Mouse (Mus musculus) R1 (cell line): ENCODE measurements around the gene Hist1h2ah.
"Not testable (repeated sequence)": the region's sequence is repeated elsewhere in the genome, so short reads cannot be mapped to it uniquely, and the experiment has no call there.

ENCODE experiments used
- DNase-seq: peaks from one replicate; pipeline ENCODE4 v3.0.0-alpha.2; 2018; ENCODE audit warnings: low read depth, low spot score

The Hist1h2ah gene

DNA sequence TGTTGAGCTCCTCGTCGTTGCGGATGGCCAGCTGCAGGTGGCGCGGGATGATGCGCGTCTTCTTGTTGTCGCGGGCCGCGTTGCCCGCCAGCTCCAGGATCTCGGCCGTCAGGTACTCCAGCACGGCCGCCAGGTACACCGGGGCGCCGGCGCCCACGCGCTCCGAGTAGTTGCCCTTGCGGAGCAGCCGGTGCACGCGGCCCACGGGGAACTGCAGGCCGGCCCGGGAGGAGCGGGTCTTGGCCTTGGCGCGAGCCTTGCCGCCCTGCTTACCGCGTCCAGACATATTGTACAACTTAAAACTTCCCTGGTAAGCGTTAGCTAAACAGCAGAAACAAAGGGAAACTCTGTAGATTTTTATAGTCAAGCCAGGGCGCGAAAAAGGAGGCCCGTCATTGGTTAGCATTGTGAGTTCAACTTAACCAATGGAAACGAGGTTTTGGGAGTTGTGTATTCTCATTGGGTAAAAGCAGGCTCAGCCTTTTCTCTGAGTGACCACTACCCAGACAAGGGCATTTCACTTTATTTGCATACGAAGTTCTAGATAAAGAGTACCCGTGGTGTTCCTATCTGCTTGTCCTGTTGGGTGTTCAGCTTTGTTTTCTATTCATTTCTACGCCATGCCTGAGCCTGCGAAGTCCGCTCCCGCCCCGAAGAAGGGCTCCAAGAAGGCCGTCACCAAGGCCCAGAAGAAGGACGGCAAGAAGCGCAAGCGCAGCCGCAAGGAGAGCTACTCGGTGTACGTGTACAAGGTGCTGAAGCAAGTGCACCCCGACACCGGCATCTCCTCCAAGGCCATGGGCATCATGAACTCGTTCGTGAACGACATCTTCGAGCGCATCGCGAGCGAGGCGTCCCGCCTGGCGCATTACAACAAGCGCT lies at the start of gene Hist1h2ah, which contains the start of gene Hist1h2bk:
TSS of gene Hist1h2ah (minus strand) at position 302 of the 882 bp plus-strand sequence.
TSS of gene Hist1h2bk (plus strand) at position 604 of the 882 bp plus-strand sequence.
- peak; percentile 99 for DNase-seq

DNA sequence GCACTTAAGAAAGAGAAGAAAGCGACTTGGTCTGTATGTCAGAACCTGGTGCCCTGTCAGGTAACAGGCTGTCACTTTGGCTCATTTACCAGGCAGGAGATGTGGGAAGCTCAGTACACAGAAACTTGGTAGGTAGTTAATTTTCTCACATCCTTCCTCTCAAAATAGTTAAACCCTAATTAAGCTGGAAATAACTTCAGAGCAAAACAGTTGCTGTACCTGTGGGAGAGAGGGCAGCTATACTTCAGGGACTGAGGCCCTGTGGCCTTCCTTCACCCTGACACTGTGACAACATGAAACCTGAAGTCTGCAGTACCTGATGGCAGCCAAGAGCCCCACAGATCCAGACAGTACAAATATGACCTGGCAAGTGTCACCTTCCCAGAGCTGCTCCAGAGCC lies 48.8 kb upstream of the Hist1h2ah start, which contains the start of gene Vmn1r188:
TSS of gene Vmn1r188 (plus strand) at position 301 of the 400 bp plus-strand sequence.
- DNase-seq, result not testable (repeated sequence)

DNA sequence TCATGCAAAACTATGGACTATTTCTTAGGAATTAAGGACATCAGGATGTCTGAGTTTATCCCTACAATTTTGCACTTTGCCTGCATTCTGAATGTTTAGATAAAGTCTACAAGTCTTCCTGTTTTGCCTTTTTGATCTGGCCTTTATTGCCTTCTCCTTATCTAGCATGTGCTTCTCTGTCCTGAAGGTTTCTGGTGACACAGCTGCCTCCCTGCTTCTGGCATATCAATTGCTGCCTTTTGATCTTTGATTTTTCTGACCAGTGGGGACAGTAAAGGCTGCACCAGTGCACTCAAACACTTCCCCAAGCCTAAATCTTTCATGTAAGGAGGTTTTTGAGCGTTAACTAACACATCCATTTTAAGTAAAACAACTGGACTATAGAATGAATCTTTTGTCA lies 28.1 kb upstream of the Hist1h2ah start:
- no peak for DNase-seq

DNA sequence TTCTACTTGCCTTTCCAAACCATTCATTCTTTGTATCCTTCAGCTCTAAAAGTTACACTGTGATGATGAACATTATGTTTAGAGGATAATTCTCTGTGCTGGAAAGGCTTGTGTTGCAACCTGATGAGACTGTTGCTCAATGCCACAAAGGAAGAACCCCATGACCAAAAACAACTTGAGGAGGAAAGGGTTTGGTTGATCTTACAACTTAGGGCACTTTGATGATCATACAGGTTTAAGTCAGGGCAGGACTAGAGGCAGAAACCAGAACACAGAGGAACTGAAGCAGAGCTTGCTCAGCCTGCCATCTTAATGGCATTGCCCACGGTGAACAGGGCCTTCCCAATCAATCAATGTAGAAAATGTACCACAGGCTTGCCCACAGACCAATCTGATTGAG lies 26.1 kb upstream of the Hist1h2ah start:
- no peak for DNase-seq

DNA sequence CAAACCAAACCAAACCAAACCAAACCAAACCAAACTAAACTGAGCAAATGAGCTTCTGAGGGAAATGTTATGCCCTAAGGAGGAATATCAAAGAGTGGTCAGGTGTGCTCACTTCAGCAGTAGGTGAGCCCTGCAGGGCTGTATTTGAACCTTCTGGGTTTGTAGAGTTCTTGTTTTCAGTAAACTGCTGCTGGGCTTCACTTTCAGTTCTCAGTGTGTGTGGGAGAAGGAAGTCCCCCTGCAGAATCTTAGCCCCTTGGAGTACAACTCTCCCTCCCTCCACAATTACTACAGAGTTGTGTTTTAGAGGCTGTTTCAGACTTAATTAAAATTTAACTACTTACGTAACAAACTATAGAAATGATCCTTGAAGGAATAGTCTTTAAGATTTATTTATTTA lies 18.4 kb upstream of the Hist1h2ah start:
- no peak for DNase-seq

DNA sequence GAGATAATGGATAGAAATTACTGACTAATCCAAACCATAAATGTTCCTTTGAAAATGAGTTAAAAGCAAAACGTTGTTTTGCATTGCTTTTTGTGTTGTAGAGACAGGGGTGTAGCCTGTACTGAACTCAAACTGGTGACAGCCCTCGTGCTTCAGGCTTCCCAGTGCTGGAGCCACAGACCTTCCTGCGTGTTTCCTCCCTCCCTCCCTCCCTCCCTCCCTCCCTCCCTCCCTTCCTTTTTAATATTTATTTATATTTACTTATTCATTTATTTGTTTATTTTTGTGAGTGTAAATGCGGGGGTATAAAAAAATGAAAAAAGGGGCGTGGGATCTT lies 16.1 kb upstream of the Hist1h2ah start:
- DNase-seq, result no peak

DNA sequence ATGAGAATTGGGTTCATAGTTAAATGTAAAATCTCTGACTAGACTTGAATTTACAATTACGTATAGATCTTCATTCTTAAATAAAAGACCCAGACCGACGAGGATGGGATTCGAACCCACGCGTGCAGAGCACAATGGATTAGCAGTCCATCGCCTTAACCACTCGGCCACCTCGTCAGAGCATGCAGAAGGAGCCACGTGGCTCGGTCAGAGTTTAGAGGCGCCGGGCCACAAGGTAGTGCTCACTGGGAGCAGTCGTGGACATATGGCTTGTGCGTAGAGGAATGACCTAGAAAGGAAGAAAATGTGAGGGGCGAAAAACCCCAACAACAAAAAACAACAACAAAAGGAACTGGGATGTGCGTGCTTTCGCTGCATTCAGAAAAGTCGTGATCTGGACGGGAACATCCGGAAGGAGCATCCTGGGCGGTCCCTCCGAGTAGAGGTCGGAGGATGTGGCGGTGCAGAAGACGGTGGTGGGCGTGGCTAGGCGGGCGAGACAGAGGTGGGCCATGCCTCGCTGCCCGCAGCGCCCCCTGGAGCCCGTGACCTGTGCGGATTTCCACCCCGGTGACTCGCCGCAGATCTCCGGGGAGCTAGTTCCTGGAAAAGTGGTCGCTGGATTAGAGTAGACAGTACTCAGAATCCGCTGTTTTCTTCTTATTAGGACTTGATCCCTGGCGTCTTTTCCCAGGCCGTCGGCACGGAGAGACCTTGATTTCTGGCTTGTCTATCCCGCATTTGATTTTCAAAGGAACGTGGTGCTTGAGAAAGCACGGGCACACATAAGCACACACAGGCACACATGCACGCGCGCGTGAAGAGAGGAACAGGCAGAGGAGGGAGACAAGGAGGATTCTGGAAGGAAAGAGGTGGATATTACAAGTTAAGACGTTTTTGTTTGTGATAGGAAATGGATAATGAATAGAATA lies 15.5 kb upstream of the Hist1h2ah start:
- peak; percentile 97 for DNase-seq

DNA sequence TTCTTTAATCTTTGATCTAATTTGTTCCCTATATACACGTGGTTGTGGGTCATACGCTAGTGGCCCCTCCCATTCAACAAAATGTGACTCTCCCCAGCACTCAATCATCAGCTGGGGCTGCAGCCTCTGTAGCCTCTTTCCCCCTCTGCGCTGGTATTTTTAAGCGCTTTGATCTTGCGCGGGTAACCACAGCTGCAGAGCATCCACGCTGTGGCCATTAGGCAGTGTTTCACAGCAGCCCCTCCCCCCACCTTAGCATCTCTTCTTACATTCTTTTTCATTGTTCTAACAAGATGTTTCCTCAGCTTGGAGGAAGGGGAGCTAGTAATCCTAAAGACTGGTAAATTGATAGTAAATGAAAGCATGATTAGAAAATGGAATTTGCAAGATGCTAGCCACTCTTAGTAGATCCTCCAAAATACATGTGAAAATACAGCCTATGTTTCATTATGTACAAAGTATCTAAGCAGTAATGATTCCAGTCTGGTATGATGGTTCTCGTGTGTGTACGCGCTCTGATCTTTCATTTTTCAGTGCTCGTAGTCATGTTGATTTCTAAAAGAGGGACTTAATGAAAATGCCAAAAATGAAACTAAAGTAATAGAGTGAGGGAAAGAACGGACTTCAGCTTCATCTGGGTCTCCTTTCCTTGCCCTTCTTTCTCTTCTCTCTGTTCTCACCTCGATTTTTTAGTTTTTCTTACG lies 14.5 kb upstream of the Hist1h2ah start:
- DNase-seq, result peak; percentile 94

DNA sequence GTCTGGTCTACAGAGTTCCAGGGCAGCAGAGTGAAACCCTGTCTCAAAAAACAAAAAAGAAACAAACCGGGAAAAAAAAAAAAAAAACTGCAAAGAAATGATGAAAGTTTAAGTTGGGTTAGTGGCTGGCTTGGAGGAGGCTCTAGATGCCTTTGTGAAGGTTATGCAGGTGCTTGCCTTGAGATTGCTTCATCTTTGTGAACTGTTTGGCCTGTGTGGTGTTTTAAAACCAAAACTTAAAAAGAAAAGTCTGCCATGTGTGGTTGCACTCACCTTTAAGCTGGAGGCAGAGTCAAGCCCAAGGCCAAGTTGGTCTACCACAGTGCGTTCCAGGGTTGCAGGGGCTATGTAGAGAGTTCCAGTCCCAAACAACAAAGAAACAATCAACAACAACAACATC lies 13.7 kb upstream of the Hist1h2ah start:
- no peak for DNase-seq

DNA sequence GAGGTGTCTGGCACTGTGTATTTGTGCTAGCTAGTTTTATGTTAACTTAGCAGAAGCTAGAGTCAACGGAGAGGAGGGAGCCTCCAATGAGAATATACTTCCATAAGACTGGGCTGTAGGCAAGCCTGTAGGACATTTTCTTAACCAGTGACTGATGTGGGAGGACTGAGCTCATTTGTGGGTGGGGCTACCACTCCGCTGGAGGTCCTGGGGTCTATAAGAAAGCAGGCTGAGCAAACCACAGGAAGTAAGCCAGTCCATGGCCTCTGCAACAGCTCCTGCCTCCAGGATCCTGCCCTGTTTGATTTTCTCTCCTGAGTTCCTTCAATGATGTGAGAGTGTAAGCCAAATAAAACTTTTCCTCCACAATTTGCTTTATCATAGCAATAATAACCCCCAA lies 9.9 kb upstream of the Hist1h2ah start:
- DNase-seq, result no peak

DNA sequence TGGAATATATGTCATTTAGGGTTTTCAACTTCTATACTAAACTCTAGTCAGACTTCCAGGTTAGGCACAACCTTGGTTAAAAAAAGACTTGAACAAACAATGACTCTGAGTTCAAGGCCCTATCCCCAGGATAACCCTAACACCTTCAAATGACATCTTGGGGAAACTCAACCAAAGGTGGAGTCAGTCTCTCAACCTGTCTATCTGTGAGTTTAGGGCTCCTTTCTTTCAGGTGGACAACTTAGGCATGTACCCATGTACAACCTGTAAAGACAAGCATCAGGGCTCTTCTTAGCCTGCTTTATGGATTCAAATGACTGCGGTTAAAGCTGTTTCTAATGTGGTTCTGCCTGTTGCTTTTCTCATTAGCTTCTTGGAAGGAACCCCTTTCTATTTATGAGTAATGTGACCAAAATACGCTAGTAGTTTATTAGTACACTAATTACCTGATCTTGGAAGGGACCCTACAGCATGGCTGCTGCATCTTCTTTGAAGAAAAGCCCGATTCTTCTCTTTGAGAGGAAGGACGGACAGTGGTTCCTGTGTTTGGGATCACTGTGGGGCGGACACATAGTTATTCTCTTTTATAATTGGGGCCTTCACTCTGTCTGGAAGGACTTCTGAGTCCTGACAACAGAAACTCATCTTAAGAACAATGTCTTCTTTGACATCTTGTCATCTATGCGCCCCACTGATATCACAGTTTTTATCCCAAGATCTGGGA lies 9.2 kb upstream of the Hist1h2ah start:
- no peak for DNase-seq

DNA sequence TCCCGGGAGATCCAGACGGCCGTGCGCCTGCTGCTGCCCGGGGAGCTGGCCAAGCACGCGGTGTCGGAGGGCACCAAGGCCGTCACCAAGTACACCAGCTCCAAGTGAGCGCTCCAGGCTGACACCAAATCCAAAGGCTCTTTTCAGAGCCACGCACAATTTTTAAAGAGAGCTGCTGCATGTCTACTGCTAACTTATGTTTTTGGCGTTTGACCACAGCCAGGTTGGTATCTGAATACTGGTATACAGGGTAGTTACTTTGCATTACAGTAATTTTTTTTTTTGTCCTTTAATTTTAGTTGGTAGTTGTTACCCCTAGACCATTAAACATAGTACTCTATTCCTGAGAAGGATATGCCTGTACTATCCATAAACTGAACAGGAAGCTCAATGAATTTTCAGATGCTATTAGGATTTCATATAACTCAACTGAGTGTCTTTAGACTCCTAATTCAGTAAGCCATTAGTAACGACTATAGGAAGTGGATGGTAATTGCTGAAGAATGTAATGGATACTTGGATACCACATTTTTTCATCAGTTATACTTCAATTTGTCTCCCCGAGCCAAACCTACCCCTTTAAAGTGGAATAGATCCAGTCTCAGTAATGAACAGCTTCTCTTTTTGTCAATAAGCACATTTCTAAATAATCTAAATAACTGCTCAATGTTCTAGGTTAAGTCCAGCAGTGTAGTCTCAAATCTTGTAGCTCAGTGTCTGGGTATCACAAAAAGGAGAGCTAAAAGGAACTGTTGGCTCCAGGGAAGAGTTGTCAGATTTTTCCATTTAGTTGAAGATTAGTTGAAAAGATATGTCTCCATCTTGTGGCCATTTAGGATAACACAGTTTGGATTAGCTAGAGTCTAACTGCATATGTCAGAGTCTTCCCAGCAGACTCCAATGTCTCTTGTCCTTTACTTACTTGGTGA lies 8.4 kb upstream of the Hist1h2ah start:
- DNase-seq, result peak; percentile 88

DNA sequence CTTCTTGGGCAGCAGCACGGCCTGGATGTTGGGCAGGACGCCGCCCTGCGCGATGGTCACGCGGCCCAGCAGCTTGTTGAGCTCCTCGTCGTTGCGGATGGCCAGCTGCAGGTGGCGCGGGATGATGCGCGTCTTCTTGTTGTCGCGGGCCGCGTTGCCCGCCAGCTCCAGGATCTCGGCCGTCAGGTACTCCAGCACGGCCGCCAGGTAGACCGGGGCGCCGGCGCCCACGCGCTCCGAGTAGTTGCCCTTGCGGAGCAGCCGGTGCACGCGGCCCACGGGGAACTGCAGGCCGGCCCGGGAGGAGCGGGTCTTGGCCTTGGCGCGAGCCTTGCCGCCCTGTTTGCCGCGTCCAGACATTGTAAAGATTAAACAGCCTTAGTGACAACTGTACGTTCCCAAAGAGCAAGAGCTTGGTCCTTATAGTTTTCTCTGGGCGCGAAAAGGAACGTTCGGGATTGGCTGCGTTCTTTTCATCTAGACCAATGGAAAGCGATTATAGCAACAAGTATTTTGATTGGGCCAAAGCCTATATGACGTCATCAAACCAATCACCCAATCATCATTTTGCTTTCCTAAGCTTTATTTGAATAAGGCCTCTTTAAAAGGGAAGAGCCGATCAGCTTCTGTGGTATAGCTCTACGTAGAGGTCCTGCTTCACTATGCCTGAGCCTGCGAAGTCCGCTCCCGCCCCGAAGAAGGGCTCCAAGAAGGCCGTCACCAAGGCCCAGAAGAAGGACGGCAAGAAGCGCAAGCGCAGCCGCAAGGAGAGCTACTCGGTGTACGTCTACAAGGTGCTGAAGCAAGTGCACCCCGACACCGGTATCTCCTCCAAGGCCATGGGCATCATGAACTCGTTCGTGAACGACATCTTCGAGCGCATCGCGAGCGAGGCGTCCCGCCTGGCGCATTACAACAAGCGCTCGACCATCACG lies 7.5 kb upstream of the Hist1h2ah start, which contains the start of the genes Hist1h2ag and Hist1h2bj:
TSS of gene Hist1h2ag (minus strand) at position 377 of the 935 bp plus-strand sequence.
TSS of gene Hist1h2bj (plus strand) at position 647 of the 935 bp plus-strand sequence.
- DNase-seq, result peak; percentile 100

DNA sequence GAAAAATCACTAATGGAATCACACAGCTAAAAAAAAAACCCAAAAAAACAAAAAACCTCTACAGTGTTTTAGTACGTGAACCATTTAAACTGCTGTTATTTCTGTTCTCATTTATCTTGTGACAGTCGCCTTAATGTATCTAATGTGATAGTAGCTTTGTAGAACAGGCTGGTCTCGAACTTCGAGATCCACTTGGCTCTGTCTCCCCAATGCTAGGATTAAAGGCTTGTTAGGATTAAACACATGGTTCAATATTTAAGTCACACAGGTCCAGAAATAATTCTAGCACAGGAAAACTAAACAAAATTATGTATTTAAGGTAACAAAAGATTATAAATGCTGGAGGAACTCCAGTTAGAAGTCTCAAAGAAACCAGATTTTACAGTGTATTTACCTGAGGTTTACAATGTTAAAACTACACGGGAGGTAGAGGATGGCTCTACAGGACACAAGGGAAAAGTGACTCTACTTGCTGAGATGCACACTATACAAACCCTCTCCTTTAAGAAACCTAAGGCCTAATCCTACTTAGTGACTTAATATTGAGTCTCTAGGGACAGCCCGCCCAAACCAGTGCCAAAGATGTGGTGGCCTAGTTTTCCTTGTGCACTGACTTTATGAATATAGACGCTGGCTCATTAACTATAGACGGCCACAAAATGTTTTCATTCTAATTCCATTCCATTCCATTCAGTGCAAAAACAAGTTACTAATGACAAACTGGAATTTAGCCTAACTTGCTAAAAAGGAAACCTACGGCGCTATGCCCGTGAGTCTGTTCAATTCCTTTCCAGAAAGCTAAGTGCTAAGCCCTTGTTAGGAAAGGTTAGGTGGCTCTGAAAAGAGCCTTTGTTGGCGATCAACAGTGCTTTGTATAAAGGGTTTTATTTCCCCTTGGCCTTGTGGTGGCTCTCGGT lies 6.5 kb upstream of the Hist1h2ah start:
- DNase-seq, result peak; percentile 66

DNA sequence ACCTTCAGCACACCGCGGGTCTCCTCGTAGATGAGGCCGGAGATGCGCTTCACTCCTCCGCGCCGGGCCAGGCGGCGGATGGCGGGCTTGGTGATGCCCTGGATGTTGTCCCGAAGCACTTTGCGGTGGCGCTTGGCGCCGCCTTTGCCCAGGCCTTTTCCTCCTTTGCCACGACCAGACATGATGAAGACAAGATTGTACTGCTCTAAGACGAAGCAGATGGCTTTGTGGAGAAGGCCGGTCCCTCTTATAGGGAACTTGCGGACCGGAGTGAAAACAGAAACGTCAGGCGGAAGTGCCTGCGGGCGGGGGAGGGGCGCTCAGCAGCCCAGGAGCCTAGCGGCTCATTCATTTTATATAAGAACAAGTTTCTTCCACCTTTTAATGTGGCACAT lies 5.8 kb upstream of the Hist1h2ah start, which contains the start of gene Hist1h4i:
TSS of gene Hist1h4i (minus strand) at position 221 of the 395 bp plus-strand sequence.
- peak; percentile 96 for DNase-seq

DNA sequence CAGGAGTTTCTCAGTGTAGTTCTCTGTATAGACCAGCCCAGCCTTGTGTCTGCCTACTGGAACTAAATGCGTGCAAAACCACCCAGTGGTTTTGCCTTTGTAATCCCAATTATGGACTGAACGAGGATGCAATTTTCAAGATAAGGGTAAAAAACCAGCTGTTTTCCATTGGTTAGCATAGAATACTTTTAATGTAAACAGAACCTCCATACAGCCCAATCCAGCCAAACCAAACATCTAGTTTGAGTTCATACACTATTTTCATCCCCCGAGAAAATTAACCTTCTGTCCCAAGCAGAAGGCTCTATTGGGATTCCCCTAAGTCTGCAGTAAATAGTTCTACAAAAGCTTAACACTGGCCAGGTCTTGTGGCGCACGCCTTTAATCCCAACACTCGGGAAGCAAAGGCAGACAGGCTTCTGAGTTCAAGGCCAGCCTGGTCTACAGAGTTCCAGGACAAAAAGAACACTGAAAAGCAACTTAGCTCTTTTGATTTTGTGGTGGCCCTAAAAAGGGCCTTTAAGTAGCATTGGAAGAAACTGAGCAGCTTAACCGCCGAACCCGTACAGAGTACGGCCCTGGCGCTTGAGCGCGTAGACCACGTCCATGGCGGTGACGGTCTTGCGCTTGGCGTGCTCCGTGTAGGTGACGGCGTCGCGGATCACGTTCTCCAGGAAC lies 5.2 kb upstream of the Hist1h2ah start:
- peak; percentile 84 for DNase-seq

DNA sequence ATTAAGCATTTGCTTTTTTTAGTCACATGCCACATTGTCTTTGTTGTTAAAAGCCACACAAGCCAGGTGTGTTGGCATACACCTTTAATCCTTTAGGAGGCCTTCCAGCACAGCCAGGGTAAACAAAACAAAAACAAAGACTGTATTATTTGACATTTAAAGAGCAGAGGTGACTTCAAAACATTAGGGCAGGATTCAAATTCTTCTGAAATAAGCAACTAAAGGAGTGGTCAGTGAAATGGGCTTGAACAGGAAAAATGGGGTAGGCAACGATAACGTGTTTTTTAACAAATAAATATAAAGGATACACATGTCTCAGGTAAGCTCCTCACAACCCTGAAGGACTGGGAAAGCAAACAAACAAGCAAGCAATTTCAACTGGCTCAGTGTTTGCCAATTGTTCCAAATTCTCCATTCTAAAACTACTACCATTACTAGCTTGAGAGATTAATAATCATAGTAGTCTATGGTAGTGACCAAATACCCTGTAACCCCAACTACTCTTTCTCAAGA lies 4.6 kb upstream of the Hist1h2ah start:
- no peak for DNase-seq
